Mouse (Mus musculus) bone marrow macrophage, adult 2 months (primary cell): ENCODE results near the gene Dusp16. TPM values are rescaled to one million over a fixed set of nuclear protein-coding genes. Genes with fewer than 3 reads are reported as not detected.

ENCODE experiments used
- H3K27ac ChIP-seq: 2 replicates; pipeline ENCODE4 v1.5.1; 2012; ENCODE audit warnings: low read depth, low read length; ENCODE audit not compliant: insufficient read depth
- H3K4me1 ChIP-seq: 2 replicates; pipeline ENCODE4 v1.6.1; 2012; ENCODE audit warnings: low read length; ENCODE audit not compliant: control insufficient read depth, insufficient read depth
- H3K4me3 ChIP-seq: 2 replicates; pipeline ENCODE4 v1.5.1; 2012; ENCODE audit warnings: mild to moderate bottlenecking, low read length, moderate library complexity; ENCODE audit not compliant: insufficient read depth
- CTCF ChIP-seq: IDR thresholded peaks from 2 replicates; pipeline ENCODE4 v1.5.1; 2012; ENCODE audit warnings: low read depth, mild to moderate bottlenecking, low read length, moderate library complexity
- POLR2A ChIP-seq: IDR thresholded peaks from 2 replicates; pipeline ENCODE4 v1.6.1; 2012; ENCODE audit warnings: mild to moderate bottlenecking, low read depth, low read length, borderline replicate concordance
- polyA plus RNA-seq: library from polyadenylated mRNA; stranded (reverse); fragments of >200 nt; gene quantifications from 2 replicates; pipeline ENCODE4 v1.2.4, GENCODE M21; 2012; ENCODE audit not compliant: missing spikeins, insufficient read depth, insufficient read length

The Dusp16 gene
- polyA plus RNA-seq, 1 experiment, result 6.9 TPM

DNA sequence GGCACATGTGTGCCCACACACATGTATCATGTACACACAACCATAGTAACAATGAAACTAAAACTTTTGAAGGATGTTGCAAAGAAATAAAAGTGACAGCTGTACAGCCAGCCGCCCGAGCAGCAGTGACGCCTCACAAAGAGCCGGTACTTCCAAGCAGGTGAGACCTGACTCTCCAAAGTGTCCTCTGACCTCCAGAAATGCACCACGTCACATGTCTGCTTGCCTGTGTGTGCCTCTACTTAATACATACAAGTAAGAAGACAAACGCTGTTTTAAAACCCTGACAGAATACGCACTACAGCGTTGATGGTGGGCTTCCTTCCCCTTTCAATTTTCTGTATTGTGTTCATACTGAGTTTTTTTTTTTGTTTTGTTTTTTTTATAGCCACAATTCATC, 69.5 kb downstream of the Dusp16 start:
- H3K4me1 ChIP-seq, result no peaks in the 10 kb centered on the region
- H3K27ac ChIP-seq, result no peak overlapping the region
- H3K4me3 ChIP-seq, result no peak overlapping the region
- TF ChIP-seq CTCF, result no peak
- no peak for TF ChIP-seq POLR2A

DNA sequence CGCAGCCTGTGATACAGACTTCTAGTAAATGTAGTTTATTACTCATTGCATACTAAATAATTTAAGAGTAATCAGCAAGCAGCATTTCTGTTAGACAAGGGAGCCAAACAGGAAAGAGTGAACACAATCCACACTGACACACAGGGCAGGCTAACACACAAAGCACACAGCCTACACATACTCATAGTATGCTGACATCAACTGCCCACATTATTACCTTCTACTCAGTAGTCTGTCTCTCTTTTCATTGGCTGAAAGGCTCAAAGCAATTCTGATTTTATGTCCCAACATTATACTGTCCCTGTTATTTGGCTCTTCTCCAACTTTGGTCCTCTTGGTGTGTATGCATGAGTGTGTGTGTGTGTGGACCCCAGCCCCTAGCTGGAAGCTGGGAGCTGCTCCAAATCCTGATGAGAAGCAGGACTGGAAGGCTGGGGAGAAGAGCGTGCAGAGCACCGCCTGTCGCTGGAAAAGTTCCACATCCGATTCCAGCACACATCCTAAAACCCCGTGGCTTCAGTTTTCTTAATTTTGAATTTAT, 70.6 kb downstream of the Dusp16 start:
- no peak overlapping the region for H3K4me3 ChIP-seq
- no peak overlapping the region for H3K27ac ChIP-seq
- H3K4me1 ChIP-seq, result no peaks in the 10 kb centered on the region
- no peak for TF ChIP-seq POLR2A

DNA sequence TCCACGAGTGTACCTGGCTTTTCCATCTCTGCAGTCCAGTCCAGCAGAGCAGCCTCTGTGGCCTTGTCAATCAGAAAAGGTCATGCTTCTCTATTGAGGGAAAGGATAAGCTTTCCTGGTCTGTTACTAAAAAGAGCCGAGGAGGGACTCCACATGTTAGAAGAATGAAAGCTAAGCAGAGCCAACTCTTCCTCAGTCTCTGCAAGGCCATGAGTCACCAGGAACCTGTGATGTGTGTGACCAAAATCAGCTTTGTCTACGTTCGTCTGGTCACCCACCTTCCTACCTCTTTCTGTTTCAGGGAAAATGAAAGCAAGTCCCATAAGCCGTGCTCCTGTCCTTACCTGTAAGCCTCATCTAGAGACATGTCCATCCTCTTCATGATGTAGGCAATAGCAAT, 72.3 kb downstream of the Dusp16 start:
- H3K27ac ChIP-seq, result no peak overlapping the region
- no peaks in the 10 kb centered on the region for H3K4me1 ChIP-seq
- no peak overlapping the region for H3K4me3 ChIP-seq
- TF ChIP-seq POLR2A, result no peak
- TF ChIP-seq CTCF, result no peak

DNA sequence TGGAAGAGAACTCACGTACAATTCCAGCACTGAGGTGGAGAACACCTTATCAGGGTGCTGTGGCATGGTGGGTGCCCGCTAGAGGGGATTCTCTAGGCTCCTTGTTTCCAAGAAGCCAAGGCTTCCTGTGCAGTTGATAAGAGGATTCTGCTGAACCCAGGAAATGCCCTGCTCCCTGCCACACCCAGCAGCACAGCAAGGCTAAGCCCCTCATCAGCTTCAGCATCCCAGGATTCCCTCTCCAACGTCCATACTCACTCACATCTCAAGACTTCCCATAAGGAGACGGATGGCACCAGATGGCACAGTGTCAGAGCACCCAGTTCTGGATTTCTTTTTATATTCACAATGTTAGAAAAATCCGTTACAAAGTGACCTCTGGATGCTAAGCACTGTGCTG, 73.3 kb downstream of the Dusp16 start:
- Histone ChIP-seq H3K4me3 (no peak overlapping the region), H3K4me1 (no peaks in the 10 kb centered on the region), H3K27ac (no peak overlapping the region)
- TF ChIP-seq CTCF, result no peak
- TF ChIP-seq POLR2A, result no peak

DNA sequence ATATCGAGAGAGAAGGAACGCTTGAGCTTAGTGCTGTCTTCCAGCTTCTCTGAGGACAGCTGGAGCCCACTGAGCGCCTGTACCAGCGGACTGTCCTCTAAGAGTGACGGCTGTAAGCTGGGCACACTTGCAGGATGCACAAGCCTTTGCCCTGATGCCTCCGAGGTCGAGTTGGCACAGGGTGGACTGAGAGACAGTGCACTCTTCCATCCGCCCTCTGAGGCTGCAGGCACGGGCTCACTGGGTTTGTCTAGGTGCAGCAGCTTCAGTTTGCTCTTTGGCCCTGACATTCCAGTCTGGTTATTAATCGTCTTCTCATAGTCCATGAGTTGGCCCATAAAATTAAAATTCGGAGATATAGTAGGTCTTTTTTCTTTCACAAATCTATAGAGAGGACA, 73.8 kb downstream of the Dusp16 start:
- Histone ChIP-seq H3K27ac (no peak overlapping the region), H3K4me3 (no peak overlapping the region), H3K4me1 (no peaks in the 10 kb centered on the region)
- TF ChIP-seq CTCF (no peak), POLR2A (no peak)

DNA sequence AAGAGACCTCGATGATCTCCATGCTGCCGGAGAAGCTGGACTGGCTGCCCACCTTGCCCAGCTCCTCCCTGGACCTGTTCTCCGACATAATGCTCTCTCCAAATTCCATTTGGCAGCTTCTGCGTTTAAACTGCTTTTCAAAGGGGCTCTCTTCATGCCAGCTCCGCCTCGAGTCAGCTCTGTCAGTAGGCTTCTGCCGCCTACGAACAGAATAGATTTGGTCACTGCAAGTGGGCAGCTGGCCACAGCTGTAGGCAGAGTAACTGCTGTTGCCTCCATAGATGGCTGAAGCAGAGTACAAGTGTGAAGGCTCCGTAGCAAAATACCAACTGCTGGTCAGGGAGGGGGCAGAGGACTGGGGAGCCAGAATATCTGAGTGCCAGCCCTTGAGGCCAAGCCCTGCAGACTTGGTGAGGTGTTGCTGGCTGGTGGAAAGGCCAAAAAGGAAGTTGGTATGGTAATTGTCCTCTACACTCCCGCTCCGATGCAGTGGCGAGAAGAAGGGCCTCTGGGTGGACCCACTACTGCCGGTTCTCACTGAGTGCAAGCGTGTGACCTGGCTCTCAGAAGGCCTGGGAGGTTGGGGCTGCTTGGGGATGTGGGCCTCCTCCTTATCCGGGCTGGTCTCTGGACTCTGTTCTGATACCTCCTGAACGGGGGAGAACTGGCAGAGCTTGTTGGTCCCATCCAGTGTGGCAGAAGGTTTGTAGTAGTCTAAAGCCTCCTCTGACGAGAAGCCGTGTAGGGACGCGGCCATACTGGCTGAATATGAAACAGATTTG, 74.3 kb downstream of the Dusp16 start:
- H3K27ac ChIP-seq, result no peak overlapping the region
- no peak for TF ChIP-seq POLR2A
- no peak for TF ChIP-seq CTCF
- no peaks in the 10 kb centered on the region for H3K4me1 ChIP-seq
- no peak overlapping the region for H3K4me3 ChIP-seq

DNA sequence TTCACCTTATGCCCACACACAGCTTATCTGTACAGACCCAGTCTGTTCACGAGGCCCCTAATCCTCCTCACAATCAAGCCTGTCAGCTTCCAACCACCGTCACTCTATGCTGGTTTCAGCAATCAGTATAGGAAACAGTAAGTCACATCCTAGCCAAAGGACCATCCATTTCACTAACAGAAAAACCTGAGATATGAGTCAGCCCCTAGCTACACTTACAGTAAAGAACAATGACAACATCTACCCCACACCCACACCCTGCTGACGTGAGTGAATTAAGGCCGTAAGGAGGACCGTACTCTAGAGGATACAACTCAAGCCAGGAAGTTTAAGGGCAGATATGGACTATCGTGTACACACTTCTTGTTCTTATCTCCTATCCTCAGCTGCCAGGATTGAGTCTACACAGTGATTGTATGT, 76.2 kb downstream of the Dusp16 start:
- H3K4me3 ChIP-seq, result no peak overlapping the region
- H3K27ac ChIP-seq, result no peak overlapping the region
- no peak for TF ChIP-seq CTCF
- no peak for TF ChIP-seq POLR2A

DNA sequence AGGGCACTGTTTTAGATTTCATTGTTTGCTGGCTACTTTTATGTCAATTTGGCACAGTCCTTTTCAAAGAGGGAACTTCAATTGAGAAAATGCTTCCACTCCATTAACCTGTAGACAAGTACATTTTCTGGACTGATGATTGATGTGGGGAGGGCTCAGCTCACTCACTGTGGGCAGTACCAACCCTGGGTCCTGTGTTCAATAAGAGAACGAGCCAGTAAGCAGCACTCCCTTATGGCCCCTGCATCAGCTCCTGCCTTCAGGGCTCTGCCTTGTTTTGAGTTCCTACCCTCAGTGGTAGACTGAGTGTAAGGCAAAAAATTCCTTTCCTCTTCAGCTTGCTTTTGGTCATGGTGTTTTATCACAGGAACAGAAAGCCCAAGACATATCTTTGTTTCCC, 78.5 kb downstream of the Dusp16 start:
- Histone ChIP-seq H3K4me3 (no peak overlapping the region), H3K4me1 (no peaks in the 10 kb centered on the region), H3K27ac (no peak overlapping the region)
- TF ChIP-seq CTCF (no peak), POLR2A (no peak)

More for the DNA sequence above, 76.2 kb downstream of the Dusp16 start:
- no peaks in the 10 kb centered on the region for H3K4me1 ChIP-seq

DNA sequence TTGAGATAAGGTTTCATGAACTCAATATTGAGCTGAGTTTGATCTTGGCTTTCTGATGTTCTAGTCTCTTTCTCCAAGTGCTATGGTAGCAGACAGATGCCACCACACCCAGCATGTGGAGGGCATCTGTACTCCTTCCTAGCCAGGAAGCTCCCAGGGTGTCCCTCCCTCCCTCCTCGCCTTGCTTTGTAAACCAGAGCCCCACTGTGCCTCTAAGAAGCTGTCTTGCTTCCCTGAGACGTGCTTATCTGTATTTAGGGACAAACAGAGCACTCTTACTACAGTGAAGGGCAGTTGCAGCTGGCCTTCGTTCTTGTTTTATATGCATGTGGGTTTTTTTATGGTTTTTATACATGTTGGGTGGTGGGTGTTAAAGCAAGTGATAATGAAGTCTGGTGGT, 79.1 kb downstream of the Dusp16 start:
- no peak overlapping the region for H3K27ac ChIP-seq
- H3K4me1 ChIP-seq, result no peaks in the 10 kb centered on the region
- H3K4me3 ChIP-seq, result no peak overlapping the region
- TF ChIP-seq POLR2A, result no peak
- TF ChIP-seq CTCF, result no peak

DNA sequence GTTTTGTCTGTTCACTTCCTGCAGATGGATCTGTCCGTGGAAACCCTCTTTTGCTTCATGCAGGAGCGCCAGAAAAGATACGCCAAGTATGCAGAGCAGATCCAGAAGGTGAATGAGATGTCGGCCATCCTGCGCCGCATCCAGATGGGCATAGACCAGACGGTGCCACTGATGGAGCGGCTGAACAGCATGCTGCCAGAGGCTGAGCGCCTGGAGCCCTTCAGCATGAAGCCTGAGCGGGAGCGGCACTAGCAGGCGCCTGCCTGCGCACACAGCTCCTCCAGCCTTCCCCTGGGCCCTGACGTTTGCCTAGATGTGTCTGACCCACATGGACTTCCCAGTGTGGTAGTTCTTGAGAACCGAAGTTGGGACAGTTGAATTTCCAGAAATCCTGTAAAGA, 82.4 kb downstream of the Dusp16 start:
- Histone ChIP-seq H3K4me1 (peaks cover 13% of the 10 kb centered on the region), H3K27ac (no peak overlapping the region), H3K4me3 (no peak overlapping the region)
- TF ChIP-seq POLR2A, result no peak
- no peak for TF ChIP-seq CTCF

DNA sequence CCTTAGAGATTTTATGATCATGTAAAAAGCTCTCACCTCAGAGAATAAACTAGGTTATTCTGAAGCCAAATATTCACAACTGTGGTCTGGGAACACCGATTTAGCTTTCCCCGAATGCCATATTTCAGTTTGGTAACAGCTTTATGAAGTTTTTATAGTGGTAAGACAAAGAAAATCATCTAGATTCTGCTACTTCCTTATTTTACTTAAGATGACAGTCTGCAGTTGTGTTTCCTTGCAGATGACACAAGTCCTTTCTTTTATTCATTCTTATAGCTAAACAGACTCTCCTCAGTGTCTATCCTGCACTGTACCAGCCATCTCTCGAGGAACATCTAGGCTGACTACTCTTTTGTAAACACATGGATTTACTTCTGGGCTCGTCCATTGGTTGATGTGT, 86.0 kb downstream of the Dusp16 start:
- no peak overlapping the region for H3K4me3 ChIP-seq
- peaks cover 28% of the 10 kb centered on the region for H3K4me1 ChIP-seq
- TF ChIP-seq CTCF (no peak), POLR2A (no peak)
- no peak overlapping the region for H3K27ac ChIP-seq
